Mouse (Mus musculus): ENCODE measurements around the gene Esrp2. TPM values are rescaled to one million over a fixed set of nuclear protein-coding genes. Genes with fewer than 3 reads are reported as not detected.
A peak's percentile ranks its signal among the peaks of the same experiment; 100 is the strongest.

The Esrp2 gene
- polyA plus RNA-seq, 2 experiments: 6.6 to 7.7 TPM

GRCm38 (mm10) chr8:106134751-106135571 lies 1.8 kb downstream of the Esrp2 start:
- TF ChIP-seq CTCF (IDR thresholded peaks at IDR 0.05; ENCODE audit: low read depth) (no peak), EP300 (IDR thresholded peaks at IDR 0.05; ENCODE audit: low read depth) (no peak)
- Histone ChIP-seq H3K4me2 (ENCODE audit: low read depth) (peak overlapping the region; percentile 57), H3K27me3 (ENCODE audit: control insufficient read depth, insufficient read depth, low read length) (peaks cover 55% of the 10 kb centered on the region), H3K9me3 (ENCODE audit: control insufficient read depth, low read length) (no peaks in the 10 kb centered on the region), H3K9ac (replicated peaks) (no peak overlapping the region), H3K4me1 (replicated peaks; ENCODE audit: control insufficient read depth in 2 of 2, insufficient read depth in 2 of 2, low read length in 1 of 2) (no peaks in the 10 kb centered on the region; a peak in 1 of 4 replicates), H3K27ac (no peak overlapping the region), H3K36me3 (replicated peaks; ENCODE audit: control insufficient read depth, insufficient read depth, low read depth) (peaks cover 6% of the 10 kb centered on the region; the same call in 1 of the 2 replicates), H3K4me3 (ENCODE audit: insufficient read depth in 1 of 2, low read depth in 2 of 2, low read length in 2 of 2) (peak overlapping the region; percentile 46 to 47)
- DNase-seq (ENCODE audit: low read depth in 3 of 3, low spot score in 3 of 3) (no peak), ATAC-seq (ENCODE audit: insufficient read depth) (peak; percentile 24; the same call in 1 of the 2 replicates)
- WGBS (ENCODE audit: insufficient replicate concordance): 30% methylated on average over 14 of the region's 14 CpGs

GRCm38 (mm10) chr8:106133946-106134345 lies 2.8 kb downstream of the Esrp2 start:
- DNase-seq (ENCODE audit: low read depth in 3 of 3, low spot score in 3 of 3): no peak
- peaks cover 49% of the 10 kb centered on the region for H3K27me3 ChIP-seq (ENCODE audit: control insufficient read depth, insufficient read depth, low read length)
- WGBS (ENCODE audit: insufficient replicate concordance): 61% methylated on average over 6 of the region's 6 CpGs

GRCm38 (mm10) chr8:106133526-106133925 lies 3.2 kb downstream of the Esrp2 start:
- ATAC-seq (ENCODE audit: insufficient read depth) (no peak), DNase-seq (ENCODE audit: low read depth in 3 of 3, low spot score in 3 of 3) (no peak)
- Histone ChIP-seq H3K4me2 (ENCODE audit: low read depth) (no peak overlapping the region), H3K9me3 (ENCODE audit: control insufficient read depth, low read length) (no peaks in the 10 kb centered on the region), H3K36me3 (replicated peaks; ENCODE audit: control insufficient read depth, insufficient read depth, low read depth) (peaks cover 16% of the 10 kb centered on the region; the same call in 1 of the 2 replicates), H3K27me3 (ENCODE audit: control insufficient read depth, insufficient read depth, low read length) (peaks cover 45% of the 10 kb centered on the region), H3K9ac (replicated peaks) (no peak overlapping the region), H3K4me3 (ENCODE audit: insufficient read depth in 1 of 2, low read depth in 2 of 2, low read length in 2 of 2) (no peak overlapping the region), H3K4me1 (replicated peaks; ENCODE audit: control insufficient read depth in 2 of 2, insufficient read depth in 2 of 2, low read length in 1 of 2) (no peaks in the 10 kb centered on the region; a peak in 1 of 4 replicates), H3K27ac (no peak overlapping the region)
- WGBS (ENCODE audit: insufficient replicate concordance): 69% methylated on average over 13 of the region's 13 CpGs
- TF ChIP-seq CTCF (IDR thresholded peaks at IDR 0.05; ENCODE audit: low read depth) (no peak), EP300 (IDR thresholded peaks at IDR 0.05; ENCODE audit: low read depth) (no peak)

More at GRCm38 (mm10) chr8:106133946-106134345, 2.8 kb downstream of the Esrp2 start:
- TF ChIP-seq EP300 (IDR thresholded peaks at IDR 0.05; ENCODE audit: low read depth): no peak
- TF ChIP-seq CTCF (IDR thresholded peaks at IDR 0.05; ENCODE audit: low read depth): no peak
- no peak for ATAC-seq (ENCODE audit: insufficient read depth)
- Histone ChIP-seq H3K4me3 (ENCODE audit: insufficient read depth in 1 of 2, low read depth in 2 of 2, low read length in 2 of 2) (no peak overlapping the region), H3K4me2 (ENCODE audit: low read depth) (no peak overlapping the region), H3K27ac (no peak overlapping the region), H3K36me3 (replicated peaks; ENCODE audit: control insufficient read depth, insufficient read depth, low read depth) (peaks cover 12% of the 10 kb centered on the region; the same call in 1 of the 2 replicates), H3K9me3 (ENCODE audit: control insufficient read depth, low read length) (no peaks in the 10 kb centered on the region), H3K9ac (replicated peaks) (no peak overlapping the region), H3K4me1 (replicated peaks; ENCODE audit: control insufficient read depth in 2 of 2, insufficient read depth in 2 of 2, low read length in 1 of 2) (no peaks in the 10 kb centered on the region; a peak in 1 of 4 replicates)

- WGBS (ENCODE audit: insufficient replicate concordance): 83% methylated on average over 11 of the region's 11 CpGs
- H3K27ac ChIP-seq: no peak overlapping the region
Measured at GRCm38 (mm10) chr8:106132356-106132755, 4.4 kb downstream of the Esrp2 start.

More at GRCm38 (mm10) chr8:106132356-106132755, 4.4 kb downstream of the Esrp2 start:
- H3K4me1 ChIP-seq (replicated peaks; ENCODE audit: control insufficient read depth in 2 of 2, insufficient read depth in 2 of 2, low read length in 1 of 2): no peaks in the 10 kb centered on the region; a peak in 1 of 4 replicates
- peaks cover 23% of the 10 kb centered on the region; the same call in 1 of the 2 replicates for H3K36me3 ChIP-seq (replicated peaks; ENCODE audit: control insufficient read depth, insufficient read depth, low read depth)
- no peaks in the 10 kb centered on the region for H3K9me3 ChIP-seq (ENCODE audit: control insufficient read depth, low read length)
- H3K4me3 ChIP-seq (ENCODE audit: insufficient read depth in 1 of 2, low read depth in 2 of 2, low read length in 2 of 2): no peak overlapping the region
- no peak for TF ChIP-seq EP300 (IDR thresholded peaks at IDR 0.05; ENCODE audit: low read depth)
- TF ChIP-seq CTCF (IDR thresholded peaks at IDR 0.05; ENCODE audit: low read depth): no peak
- H3K27me3 ChIP-seq (ENCODE audit: control insufficient read depth, insufficient read depth, low read length): peaks cover 33% of the 10 kb centered on the region
- ATAC-seq (ENCODE audit: insufficient read depth) (no peak), DNase-seq (ENCODE audit: low read depth in 3 of 3, low spot score in 3 of 3) (no peak)
- no peak overlapping the region for H3K4me2 ChIP-seq (ENCODE audit: low read depth)
- no peak overlapping the region for H3K9ac ChIP-seq (replicated peaks)

All from liver, embryonic 14.5 days (tissue).